Mouse (Mus musculus) CD4-positive naive resting alpha-beta T cell, adult 76 days (primary cell): Measurements from ENCODE around the gene Gm13723. TPM values are rescaled to one million over a fixed set of nuclear protein-coding genes. Genes with fewer than 3 reads are reported as not detected.

Experiments
- total RNA-seq: library from RNA; stranded (reverse); gene quantifications from one replicate; pipeline ENCODE4 v1.2.4, GENCODE M21; 2023

The Gm13723 gene
- total RNA-seq: not detected

GRCm38 (mm10) chr2:86874702-86875101 is at the start of gene Gm13723:
Gene Gm13723 (minus strand): TSS chr2:86874802.

GRCm38 (mm10) chr2:86892116-86892515 is 17.5 kb upstream of the Gm13723 start, which contains the start of gene Olfr1097:
Gene Olfr1097 (minus strand): TSS chr2:86892216.

GRCm38 (mm10) chr2:86851596-86851995 is 23.0 kb downstream of the Gm13723 start, which contains the start of gene Olfr1095:
Gene Olfr1095 (minus strand): TSS chr2:86851696.

GRCm38 (mm10) chr2:86824363-86824762 is 50.2 kb downstream of the Gm13723 start, which contains the start of gene Olfr1094:
Gene Olfr1094 (plus strand): TSS chr2:86824663.

Other genes with a start within 250 kb of the Gm13723 start
- not detected for gene Olfr1084, start 235.1 kb downstream of the Gm13723 start, total RNA-seq
- not detected for gene Olfr1085, start 212.8 kb downstream of the Gm13723 start, total RNA-seq
- not detected for gene Olfr1086, start 194.7 kb downstream of the Gm13723 start, total RNA-seq
- gene Olfr1087, start 176.4 kb downstream of the Gm13723 start, total RNA-seq: not detected
- not detected for gene Olfr1089, start 141.1 kb downstream of the Gm13723 start, total RNA-seq
- gene Olfr1090, start 115.8 kb downstream of the Gm13723 start, total RNA-seq: not detected
- gene Olfr1093, start 92.3 kb downstream of the Gm13723 start, total RNA-seq: not detected
- not detected for gene Olfr141, start 64.8 kb downstream of the Gm13723 start, total RNA-seq
- not detected for gene Olfr1094, start 50.1 kb downstream of the Gm13723 start, total RNA-seq
- gene Olfr1095, start 23.1 kb downstream of the Gm13723 start, total RNA-seq: not detected
- not detected for gene Olfr1097, start 17.4 kb upstream of the Gm13723 start, total RNA-seq
- not detected for gene Olfr1098, start 49.7 kb upstream of the Gm13723 start, total RNA-seq
- not detected for gene Olfr1099, start 85.9 kb upstream of the Gm13723 start, total RNA-seq
- not detected for gene Olfr1100, start 105.2 kb upstream of the Gm13723 start, total RNA-seq
- gene Olfr1101, start 116.4 kb upstream of the Gm13723 start, total RNA-seq: not detected
- gene Olfr1102, start 123.6 kb upstream of the Gm13723 start, total RNA-seq: not detected
- gene Olfr1104, start 152.3 kb upstream of the Gm13723 start, total RNA-seq: not detected
- not detected for gene Olfr1105, start 161.7 kb upstream of the Gm13723 start, total RNA-seq
- gene Olfr1106, start 177.5 kb upstream of the Gm13723 start, total RNA-seq: not detected
- gene Olfr1107, start 201.0 kb upstream of the Gm13723 start, total RNA-seq: not detected
- gene Olfr1109, start 221.2 kb upstream of the Gm13723 start, total RNA-seq: not detected
- not detected for gene Olfr259, start 239.8 kb upstream of the Gm13723 start, total RNA-seq